Mouse (Mus musculus): ENCODE data around the gene Fam43b.

DNA sequence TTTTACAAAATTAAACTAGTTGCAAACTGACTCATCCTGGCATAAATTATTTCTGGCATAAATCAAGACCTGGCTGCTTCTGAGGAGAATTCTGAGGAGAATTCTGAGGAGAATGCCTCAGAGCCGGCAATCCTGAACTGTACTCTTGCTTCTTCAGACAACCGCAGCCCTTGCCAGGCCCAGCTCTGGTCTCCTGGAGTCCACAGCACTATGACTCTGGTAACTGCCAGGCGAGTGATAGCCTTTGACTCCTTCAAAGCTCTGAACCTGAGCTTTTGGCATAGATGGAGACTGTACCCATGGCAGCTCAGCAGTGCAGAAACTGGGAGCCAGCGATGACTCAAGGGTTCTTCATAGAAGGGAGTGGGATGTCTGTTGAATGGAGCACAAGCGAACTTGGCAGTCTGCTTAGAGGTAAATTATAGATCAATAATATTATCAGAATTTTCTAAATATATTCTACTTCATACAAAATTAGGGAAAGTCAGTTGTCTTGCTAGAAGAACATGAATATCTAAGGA lies 25.3 kb downstream of the Fam43b start:
- TF ChIP-seq CTCF (IDR thresholded peaks at IDR 0.05; ENCODE audit: low read depth): no peak
- TF ChIP-seq EP300 (IDR thresholded peaks at IDR 0.05; ENCODE audit: low read depth): no peak
